Mouse (Mus musculus): Measurements from ENCODE around the gene Med19.

DNA sequence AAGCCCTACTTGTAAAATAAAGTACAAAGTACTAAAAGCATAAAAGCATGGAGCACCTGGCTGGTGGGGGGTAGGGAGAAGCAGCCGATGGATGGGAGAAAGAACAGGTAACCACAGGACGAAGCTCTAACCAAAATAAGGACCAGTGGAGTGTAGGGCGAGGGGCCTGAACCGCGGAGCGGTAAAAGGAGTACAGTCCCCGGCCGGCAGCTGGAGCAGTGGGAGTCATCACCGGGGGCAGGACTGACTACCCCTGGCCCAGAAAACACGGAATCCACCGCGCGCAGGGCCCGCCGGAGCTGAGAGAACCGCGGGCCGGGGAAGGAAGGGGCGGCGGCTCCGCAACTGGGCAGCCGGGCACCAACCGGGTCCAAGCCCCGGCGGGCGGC lies 36.2 kb downstream of the Med19 start:
- TF ChIP-seq MYOD1 (IDR thresholded peaks at IDR 0.05; ENCODE audit: control insufficient read depth in 1 of 3, insufficient read length in 2 of 3, low read depth in 2 of 3) (no peak), POLR2A (IDR thresholded peaks at IDR 0.05; ENCODE audit: insufficient read length, low read depth) (no peak), POLR2AphosphoS2 (IDR thresholded peaks at IDR 0.05; ENCODE audit: insufficient read length, low read depth) (no peak), MAX (IDR thresholded peaks at IDR 0.05; ENCODE audit: low read depth) (no peak)

All from myocyte (in vitro differentiated cells).